Mouse (Mus musculus) embryo, embryonic 11.5 days (tissue): Measurements from ENCODE around the gene Itfg2.
A peak's percentile ranks its signal among the peaks of the same experiment; 100 is the strongest.

Source experiments
- DNase-seq: peaks from one replicate; pipeline ENCODE4 v3.0.0-alpha.2; 2012; ENCODE audit warnings: low read depth, low spot score

Gene Itfg2

DNA sequence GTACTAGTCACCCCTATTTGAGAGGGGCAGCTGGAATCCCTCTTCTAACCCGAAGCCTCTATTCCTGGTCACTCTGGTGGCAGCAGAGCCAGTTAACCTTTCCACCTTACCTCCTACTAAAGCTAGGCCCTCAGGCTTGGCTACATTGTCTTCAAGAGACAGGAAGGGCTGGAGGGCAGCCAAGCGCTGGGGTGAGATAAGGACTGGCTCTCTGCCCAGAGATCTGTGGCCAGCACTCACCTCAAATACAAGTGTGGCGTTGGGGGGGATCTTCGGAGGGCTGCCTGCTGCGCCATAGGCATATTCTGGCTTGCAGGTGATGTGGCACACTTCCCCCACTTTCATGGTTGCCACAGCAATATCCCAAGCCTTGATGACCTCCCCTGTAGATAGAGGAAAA is 10.7 kb upstream of the Itfg2 start:
- no peak for DNase-seq

DNA sequence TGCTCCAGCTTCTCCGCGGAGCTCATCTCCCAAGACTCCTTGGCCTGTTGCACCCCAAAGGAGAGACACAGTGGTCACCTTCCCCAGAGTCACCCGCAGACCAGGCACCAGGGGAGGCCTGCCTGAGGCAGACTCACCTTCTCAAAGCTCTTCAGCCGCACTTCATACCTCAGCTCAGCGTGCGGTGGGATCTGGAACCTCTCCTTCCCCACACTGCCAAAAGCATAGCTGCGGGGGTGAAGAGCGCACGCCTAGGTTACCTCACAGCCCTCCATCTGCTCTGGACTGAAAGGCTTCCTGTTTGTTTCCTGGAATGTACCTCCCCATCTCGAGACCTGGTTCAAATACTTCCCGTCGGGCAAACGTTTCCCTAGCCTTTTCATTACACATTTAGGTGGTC is 8.8 kb upstream of the Itfg2 start:
- DNase-seq: no peak

DNA sequence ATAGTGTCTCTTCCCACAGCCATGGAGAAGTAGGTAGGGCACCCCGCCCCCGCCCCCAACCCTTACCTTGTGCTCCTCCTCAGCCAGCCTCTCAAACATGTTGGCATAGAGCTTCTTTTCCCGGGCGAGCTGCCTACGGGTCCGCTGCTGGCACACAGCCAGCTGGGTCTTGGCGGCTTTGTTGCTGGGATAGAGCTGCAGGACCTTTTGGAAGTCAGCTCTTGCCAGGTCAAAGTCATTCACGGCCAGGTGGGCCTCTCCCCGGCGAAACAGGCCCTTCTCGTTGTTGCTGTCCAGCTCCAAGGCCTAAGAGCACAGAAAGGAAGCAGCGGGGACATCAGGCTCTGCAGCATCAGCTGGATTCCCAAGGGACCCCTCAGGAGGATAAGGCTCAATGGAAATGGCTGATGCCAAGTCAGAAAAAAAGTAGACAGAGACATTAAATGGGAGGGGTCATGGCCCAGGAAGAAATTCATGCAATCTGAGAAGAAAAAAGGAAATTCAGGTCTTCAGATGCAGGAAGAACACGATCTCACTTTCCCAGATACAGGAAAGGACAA is 7.7 kb upstream of the Itfg2 start:
- DNase-seq: no peak

DNA sequence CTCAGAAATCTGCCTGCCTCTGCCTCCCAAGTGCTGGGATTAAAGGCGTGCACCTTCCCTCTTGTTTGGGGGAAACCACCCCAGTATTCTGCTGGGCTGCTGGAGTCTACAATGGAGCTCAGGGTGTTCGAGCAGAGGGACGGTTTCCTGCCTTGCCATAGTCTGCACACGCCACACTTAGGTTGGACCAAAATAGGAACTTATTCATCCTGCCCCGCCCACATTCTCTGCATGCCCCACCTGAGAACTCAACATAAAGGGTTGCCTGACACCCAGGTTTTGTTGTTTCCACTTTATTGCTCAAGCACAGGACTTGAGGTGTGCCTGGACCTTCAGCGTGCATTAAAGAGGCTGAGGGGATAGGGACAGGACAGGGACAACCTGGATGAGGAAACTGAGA is 5.1 kb upstream of the Itfg2 start:
- no peak for DNase-seq

DNA sequence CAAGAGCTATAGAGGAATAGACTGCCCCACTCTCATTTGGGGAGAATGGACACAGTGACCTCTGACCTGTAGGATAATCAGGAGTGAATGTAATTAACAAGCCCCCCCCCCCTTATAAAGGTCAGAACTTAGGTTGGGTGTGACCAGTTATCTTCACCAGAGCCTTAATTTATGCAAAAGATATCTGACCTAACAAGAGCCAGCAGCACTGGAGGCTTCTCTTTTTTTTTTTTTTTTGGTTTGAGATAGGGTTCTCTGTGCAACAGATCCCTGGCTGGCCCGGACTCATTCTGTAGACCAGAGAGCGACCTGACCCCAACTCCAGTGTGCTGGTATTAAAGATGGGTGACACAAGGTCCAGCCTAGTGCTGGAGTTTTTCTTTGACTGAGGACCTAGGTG is 4.6 kb upstream of the Itfg2 start:
- DNase-seq: no peak

DNA sequence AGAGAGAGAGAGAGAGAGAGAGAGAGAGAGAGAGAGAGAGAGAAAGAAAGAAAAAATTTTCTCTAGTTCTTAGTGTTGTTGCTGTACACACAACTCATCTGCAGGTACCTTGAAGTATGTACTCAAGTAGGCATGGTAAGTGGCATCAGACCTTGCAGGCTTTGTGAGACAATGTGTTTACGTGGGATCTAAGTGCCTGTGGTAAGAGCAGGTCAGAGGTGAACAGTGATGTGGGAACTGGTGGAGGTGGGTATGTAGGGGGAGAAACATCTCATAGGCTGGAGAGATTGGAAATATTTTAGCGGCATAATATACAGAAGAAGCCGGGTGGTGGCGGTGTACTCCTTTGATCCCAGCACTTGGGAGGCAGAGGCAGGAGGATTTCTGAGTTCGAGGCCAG is 2.8 kb upstream of the Itfg2 start:
- DNase-seq: no peak

DNA sequence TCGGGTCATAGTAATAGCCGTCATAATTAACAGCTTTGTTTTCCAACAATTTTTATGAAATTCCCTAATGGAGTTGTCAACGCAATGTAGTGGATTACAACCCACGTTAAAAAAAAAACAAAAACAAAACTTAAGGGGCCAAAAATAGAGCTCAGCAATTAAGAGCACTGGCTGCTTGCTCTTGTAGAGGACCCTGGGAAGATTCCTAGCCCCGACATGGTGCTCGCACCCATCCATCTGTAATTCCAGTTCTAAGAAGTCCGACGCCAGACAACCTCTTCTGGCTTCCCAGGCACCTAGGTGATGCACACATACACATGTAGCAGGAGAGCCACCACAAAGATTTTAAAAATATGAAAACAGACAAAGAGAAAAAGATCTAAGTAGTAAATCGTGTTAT is 315 bp upstream of the Itfg2 start:
- DNase-seq: no peak

DNA sequence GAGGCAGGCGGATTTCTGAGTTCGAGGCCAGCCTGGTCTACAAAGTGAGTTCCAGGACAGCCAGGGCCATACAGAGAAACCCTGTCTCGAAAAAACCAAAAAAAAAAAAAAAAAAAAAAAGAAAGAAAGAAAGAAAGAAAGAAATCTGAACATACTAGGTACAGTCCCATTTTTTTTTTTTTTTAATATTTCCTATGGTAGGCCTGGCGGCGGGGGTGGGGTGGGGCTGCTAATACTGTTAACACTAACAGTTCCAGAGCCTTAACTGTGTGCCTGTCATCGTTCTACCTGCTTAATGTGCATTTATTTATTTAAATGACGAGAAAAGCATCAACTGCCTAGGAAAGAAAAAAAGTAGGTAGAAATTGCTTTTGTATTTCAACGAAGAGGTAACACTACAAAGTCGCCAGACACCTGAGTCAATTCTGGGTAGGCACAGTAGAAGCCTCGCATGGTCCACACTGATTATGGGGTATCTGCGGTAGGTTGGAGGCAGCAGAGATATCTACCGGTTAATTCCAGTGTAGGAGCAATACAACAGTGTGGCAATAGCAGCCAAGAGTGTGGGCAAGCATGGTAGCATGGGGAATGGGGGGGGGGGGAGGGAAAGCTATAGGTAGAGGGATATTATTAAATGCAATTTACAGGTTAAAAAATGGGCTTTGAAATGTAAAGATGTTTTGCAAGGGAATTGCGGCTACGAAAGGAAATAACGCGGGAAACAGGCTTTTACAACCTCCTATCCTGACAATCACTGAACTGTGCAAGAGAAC is 1.0 kb downstream of the Itfg2 start:
- DNase-seq: no peak

DNA sequence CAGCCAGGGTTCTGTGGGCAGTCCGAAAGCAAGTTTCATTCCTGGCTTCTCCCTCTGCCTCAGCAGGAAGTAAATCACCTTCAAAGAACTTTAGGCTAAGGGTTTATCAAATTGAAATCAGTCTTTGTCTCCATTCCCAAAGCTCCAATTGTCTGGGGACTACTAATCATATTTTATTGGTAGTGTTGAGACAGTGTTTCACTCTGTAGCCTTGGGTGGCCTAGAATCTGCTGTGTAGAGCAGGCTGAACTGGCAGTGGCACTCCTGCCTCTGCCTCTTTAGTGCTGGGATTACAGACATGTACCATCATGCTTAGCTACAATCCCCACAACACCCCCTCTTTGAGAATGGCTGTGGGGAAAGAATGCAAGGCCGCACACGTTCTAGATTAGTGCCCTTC is 3.3 kb downstream of the Itfg2 start:
- no peak for DNase-seq

DNA sequence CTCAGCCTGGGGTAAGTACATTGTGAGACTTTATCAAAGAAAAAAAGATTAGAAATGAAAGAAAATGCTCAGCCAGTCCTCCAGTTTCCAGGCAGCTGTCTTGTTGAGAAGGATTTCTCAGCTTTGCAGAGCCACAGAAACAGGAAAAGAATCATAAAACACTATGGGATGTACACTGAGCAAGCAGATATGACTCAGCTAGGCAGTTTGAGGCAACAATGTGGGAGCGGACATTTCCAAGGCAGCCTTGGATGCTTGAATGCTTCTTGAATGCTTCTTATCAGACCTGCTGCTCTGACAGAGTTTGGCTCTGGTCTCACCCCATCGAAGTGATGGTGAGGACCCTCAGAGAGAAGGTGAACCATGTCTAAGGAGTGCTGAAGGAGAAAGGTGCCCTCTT is 3.7 kb downstream of the Itfg2 start:
- DNase-seq: no peak

DNA sequence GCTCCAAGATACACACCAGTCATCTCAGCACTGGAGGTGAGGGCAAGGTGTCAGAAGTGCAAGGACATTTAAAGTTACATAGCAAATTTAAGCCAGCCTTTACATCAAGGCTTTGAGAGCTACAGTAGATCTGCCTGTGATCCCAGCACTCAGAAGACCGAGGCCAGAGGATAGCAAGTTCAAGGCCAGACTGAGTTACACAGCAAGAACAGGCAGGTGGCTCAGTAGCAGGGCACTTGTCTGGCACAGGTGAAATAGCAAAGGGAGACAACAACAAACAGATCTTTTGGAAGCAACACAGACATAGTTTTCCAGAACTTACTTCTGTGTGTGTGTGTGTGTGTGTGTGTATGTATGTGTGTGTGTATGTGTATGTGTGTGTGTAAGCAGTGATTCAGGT is 6.7 kb downstream of the Itfg2 start:
- DNase-seq: no peak

DNA sequence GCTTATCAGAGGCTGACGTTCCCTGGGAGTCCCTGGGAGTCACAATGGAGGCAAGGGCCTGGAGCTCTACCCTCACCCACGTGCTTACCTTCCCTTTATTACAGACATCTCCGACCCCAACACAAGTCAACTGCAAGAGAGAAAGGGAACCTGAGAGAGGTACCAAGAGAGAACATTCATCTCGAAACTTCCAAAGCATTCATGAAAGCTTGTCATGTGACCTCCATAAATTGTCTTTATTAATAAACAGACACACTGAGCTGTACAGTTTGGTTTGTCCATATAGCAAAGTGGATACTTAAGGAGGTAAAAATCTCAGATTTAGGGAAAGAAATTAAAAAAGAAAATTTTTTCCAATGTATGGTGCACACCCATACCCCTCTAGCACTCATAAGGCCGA is 8.6 kb downstream of the Itfg2 start:
- no peak for DNase-seq

DNA sequence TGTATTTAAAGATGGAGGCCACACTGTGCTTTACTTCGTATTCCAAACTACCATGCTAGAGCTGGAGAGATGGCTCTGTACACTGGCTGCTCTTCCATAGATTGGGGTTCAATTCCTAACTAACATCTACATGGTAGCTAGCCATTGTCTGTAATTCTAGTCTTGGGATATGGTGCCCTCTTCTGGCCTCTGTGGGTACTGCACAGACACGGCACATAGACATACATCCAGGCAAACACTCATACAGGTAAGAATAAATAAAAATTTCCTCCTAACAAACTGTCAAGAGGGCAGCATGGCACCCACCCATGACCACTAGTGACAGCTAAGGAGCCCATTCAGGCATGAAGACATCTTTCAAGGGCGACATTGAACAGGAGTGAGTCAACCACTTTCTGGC is 13.6 kb downstream of the Itfg2 start:
- DNase-seq: peak; percentile 60

DNA sequence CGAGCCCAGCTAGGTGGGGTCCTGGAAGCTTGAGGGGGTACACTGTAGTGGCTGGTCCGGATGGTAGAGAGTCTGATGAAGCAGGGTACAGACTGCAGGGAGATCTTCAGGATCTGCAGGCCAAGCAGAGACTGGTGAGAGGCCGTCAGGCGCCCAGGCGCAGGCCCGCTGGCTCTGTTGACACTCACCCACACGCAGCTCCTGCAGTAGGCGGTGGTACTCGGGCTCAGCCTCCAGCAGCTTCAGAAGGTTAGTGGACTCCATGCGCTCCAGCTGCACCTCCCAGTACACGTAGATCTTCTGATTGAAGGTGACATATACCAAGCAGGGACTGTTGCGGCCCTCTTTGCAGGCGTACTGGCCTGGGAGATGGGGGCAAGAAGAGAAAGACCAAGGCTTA is 14.4 kb downstream of the Itfg2 start:
- no peak for DNase-seq

DNA sequence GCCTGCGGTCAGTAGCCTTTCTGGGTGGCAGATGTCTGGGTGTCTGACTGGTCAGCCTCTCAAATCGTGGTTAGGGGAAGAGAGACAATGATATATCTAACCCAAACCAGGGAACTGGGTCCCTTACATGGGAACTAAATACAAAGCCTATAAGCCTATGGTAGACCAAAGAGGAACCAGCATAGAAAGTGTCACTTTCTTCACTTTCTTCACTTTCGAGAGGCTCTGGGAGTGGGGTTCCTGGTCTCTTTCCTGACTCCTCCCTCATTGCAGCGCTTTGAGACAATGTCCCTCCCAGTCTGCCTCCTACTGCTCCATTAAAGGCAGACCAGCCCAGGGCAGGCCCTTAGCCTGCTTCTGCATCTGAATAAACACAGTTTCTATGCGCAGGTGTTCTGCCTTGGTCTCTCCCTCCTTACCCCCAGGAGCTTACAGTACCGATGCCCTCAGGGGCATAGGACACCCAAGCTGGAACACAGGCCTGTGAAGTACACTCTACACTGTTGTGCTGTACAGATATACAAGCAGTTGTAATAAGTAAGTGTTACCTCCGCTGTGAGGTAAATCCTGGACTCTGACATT is 16.1 kb downstream of the Itfg2 start:
- no peak for DNase-seq

DNA sequence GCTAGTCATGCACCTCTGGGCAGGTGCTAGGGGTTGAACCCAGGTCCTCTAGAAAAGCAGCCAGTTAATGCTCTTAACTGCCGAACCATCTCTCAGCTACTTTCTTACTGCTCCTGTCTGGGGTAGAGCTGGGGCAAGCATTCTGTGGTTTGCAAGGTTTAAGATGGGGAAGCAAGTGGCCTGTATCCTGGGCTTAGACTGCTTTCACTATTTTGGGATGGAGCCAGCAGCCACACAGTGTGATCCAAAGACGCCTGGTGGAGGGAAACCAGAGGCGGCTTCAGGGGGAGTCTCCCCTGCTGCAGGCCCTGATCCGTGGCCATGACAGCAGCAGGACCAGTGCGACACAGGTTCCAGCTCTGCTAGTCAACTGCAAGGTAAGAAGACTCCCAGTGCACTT is 20.0 kb downstream of the Itfg2 start:
- no peak for DNase-seq

DNA sequence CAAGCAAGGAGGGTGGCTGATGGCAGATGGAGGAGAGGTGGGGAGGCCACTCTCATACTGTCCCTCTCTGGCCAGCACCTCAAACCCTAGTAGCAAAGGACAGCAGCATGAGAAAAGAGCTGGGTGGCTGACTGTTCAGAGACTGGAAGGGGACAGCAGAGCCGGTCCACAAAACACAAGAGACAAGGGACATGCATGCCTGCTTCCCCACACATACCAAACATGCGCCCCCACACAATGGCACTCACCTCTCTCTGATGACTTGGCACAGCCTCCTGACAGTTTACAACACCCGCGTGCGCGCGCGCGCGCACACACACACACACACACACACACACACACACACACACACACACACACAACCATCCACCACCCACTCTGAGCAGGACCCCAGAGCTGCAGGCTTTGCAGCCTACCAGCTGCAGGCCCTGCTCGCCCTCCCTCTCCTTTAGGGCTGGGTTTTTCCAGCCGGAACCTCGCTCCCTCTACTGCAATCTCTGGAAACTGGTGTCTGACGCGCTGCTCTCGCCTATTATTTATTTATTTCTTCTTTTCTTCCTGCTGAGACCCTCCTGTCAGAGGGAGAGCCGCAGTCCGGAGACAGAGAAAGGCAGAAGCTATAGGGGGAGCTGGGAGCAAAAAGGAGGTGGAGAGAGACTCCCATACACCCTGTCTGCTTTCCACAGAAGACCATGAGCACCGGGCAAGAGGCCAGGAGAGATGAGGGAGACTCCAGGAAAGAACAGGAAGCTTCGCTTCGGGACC is 25.1 kb downstream of the Itfg2 start:
- DNase-seq: no peak

DNA sequence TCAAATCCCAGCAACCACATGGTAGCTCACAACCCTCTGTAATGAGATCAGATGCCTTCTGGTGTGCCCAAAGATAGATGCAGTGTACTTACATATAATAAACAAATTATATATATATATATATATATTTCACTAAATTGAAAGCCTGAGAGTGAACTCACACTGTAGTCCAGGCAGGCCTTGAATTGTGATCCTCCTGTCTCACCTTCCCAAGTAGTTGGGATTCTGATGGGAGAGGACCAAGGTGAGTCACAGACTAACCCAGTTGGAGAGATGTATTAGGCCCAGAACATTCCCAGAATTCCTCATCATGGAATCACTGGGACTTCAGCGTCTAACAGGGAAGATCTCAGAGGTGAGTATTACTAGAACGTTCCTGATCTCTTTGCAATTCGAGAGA is 25.7 kb downstream of the Itfg2 start, which contains the start of gene Nrip2:
Gene Nrip2, plus strand, starts transcription at position 301 of the 400 bp plus-strand sequence.
- DNase-seq: no peak

DNA sequence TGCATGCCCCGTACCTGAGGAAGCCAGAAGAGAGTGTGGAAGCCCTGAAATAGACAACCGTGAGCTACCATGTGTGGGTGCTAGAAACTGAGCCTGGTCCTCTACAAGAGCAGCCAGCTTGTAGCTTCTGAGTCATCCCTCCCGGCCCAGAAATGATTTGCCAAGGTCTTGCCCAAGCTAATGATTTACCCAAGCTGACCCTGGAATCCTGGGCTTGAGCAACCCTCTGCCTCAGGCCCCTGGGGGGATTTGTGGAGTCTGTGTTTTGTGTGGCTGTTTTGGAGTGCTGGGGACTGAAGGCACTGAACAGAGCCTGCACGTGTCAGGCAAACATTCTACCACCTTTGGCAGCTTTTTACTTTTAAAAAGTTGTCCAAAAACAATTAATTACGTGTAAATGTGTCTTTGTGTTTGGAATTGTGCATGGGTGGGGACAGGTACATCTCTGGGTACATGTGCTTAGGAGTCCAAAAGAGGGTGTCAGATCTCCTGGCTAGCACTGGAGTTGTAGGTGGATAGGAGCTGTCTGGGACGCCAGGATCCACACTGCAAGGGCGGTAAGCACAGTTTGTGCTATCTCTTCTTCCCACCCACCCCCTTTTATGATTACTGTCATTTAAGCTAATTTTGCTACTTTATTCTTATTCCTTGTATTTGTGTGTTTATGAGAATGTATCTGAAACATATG is 27.0 kb downstream of the Itfg2 start:
- DNase-seq: no peak

DNA sequence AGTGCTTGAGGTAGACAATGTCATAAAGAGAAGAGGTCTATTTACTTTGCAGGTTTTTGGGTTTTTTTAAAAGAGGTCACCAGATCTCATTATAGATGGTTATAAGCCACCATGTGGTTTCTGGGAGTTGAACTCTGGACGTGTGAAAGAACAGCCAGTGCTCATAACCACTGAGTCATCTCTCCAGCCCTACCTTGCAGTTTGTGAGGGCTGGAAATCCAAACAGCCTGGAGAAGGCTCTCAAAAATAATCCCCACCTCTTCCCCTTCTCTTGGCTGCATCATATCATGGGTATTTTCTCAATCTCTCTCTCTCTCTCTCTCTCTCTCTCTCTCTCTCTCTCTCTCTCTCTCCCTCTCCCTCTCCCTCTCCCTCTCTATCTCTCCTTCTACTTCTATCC is 34.0 kb downstream of the Itfg2 start:
- DNase-seq: no peak

DNA sequence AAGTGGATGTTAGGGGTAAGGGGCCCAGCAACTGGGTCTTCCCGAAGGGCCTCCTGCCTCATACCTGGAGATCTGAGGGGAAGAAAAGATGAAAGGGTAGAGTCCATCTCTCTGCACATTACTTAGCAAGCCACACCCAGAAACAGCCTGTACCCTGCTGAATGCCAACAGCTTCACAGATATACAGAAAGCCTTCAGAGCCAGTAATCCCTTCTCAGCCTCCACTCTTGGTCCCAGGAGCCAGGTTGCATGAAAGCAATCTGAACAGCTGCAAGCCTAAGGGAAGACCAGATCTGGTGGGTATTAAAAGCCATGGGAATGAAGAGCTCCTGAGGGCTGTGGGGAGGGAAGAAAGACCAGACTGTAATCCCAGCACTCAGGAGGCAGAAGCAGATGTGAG is 35.5 kb downstream of the Itfg2 start:
- DNase-seq: no peak

DNA sequence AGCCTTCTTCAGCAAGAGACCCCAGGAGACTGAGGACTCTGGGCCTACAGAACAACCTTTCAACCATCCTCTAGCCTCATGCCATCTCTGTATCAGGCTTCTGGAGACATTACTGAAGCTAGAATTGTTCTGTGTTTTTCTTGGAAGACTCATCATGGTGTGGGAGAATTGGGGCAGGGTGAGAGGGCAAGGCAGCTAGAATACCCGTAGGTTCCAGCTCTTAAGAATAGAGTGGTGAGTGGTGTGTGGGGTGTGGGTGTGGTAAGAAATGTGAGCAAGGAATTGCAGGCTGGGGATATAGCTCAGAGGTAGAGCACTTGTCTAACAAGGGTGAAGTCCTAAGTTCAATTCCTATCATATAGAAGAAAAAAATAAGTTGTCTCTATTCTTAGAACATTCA is 39.7 kb downstream of the Itfg2 start:
- no peak for DNase-seq
